Mouse (Mus musculus): ENCODE measurements at regions not wholly inside any gene's neighbourhood (a gene's known extent, or its start where the extent isn't known, plus 50 kb on each side); places are given as distances from the start of the nearest gene placed in this dataset.

- Histone ChIP-seq H3K4me2 (replicated peaks) (no peak overlapping the region), H3K36me3 (no peaks in the 10 kb centered on the region), H3K9me3 (no peaks in the 10 kb centered on the region), H3K27me3 (no peaks in the 10 kb centered on the region), H3K4me1 (no peaks in the 10 kb centered on the region), H3K4me3 (no peak overlapping the region), H3K27ac (replicated peaks) (no peak overlapping the region), H3K9ac (replicated peaks) (no peak overlapping the region)
- no peak for ATAC-seq (ENCODE audit: low FRiP score, low read depth)
- WGBS = 66% methylated on average over 5 of the region's 5 CpGs
These were observed 634.8 kb upstream of the N6amt1 start for GRCm38 (mm10) chr16:86718982-86719771.

- H3K4me3 ChIP-seq = no peak overlapping the region
- H3K9ac ChIP-seq (replicated peaks) = no peak overlapping the region
- H3K36me3 ChIP-seq = no peaks in the 10 kb centered on the region
- no peak overlapping the region for H3K4me2 ChIP-seq (replicated peaks)
- no peaks in the 10 kb centered on the region for H3K9me3 ChIP-seq
- ATAC-seq (ENCODE audit: low FRiP score, low read depth) = no peak
- H3K27ac ChIP-seq (replicated peaks) = no peak overlapping the region
- H3K4me1 ChIP-seq = no peaks in the 10 kb centered on the region
- H3K27me3 ChIP-seq = no peaks in the 10 kb centered on the region
- WGBS = 90% methylated on average over 7 of the region's 7 CpGs
These were observed 635.6 kb upstream of the N6amt1 start for GRCm38 (mm10) chr16:86718353-86718752.

- no peak for ATAC-seq (ENCODE audit: low FRiP score, low read depth)
- 86% methylated on average over 4 of the region's 4 CpGs for WGBS
- Histone ChIP-seq H3K36me3 (no peaks in the 10 kb centered on the region), H3K27ac (replicated peaks) (no peak overlapping the region), H3K4me3 (no peak overlapping the region), H3K9me3 (no peaks in the 10 kb centered on the region), H3K9ac (replicated peaks) (no peak overlapping the region), H3K4me1 (no peaks in the 10 kb centered on the region), H3K4me2 (replicated peaks) (no peak overlapping the region), H3K27me3 (no peaks in the 10 kb centered on the region)
These were observed 652.3 kb upstream of the N6amt1 start for GRCm38 (mm10) chr16:86701700-86702099.

- 52% methylated on average over 3 of the region's 3 CpGs for WGBS
- Histone ChIP-seq H3K27me3 (no peaks in the 10 kb centered on the region), H3K4me3 (no peak overlapping the region), H3K9ac (replicated peaks) (no peak overlapping the region), H3K9me3 (no peaks in the 10 kb centered on the region), H3K27ac (replicated peaks) (no peak overlapping the region), H3K36me3 (no peaks in the 10 kb centered on the region), H3K4me2 (replicated peaks) (no peak overlapping the region), H3K4me1 (no peaks in the 10 kb centered on the region)
- ATAC-seq (ENCODE audit: low FRiP score, low read depth) = no peak
These were observed 659.5 kb upstream of the N6amt1 start for GRCm38 (mm10) chr16:86694497-86694896.

GRCm38 (mm10) chr16:86659154-86659553, 694.8 kb upstream of the N6amt1 start:
- no peak overlapping the region for H3K4me3 ChIP-seq
- no peak overlapping the region for H3K4me2 ChIP-seq (replicated peaks)
- H3K36me3 ChIP-seq = no peaks in the 10 kb centered on the region
- ATAC-seq (ENCODE audit: low FRiP score, low read depth) = no peak
- WGBS = 61% methylated on average over 3 of the region's 3 CpGs
- no peaks in the 10 kb centered on the region for H3K4me1 ChIP-seq
- no peaks in the 10 kb centered on the region for H3K27me3 ChIP-seq
- no peak overlapping the region for H3K9ac ChIP-seq (replicated peaks)
- H3K9me3 ChIP-seq = no peaks in the 10 kb centered on the region
- no peak overlapping the region for H3K27ac ChIP-seq (replicated peaks)

- Histone ChIP-seq H3K36me3 (no peaks in the 10 kb centered on the region), H3K27me3 (no peaks in the 10 kb centered on the region), H3K4me1 (no peaks in the 10 kb centered on the region), H3K9me3 (no peaks in the 10 kb centered on the region), H3K27ac (replicated peaks) (no peak overlapping the region), H3K9ac (replicated peaks) (no peak overlapping the region), H3K4me2 (replicated peaks) (no peak overlapping the region), H3K4me3 (no peak overlapping the region)
- 87% methylated on average over 5 of the region's 5 CpGs for whole genome bisulfite sequencing
- no peak for ATAC-seq (ENCODE audit: low FRiP score, low read depth)
These were observed 706.7 kb upstream of the N6amt1 start for GRCm38 (mm10) chr16:86647316-86647715.

- ATAC-seq (ENCODE audit: low FRiP score, low read depth) = no peak
- Histone ChIP-seq H3K36me3 (no peaks in the 10 kb centered on the region), H3K4me1 (no peaks in the 10 kb centered on the region), H3K27me3 (no peaks in the 10 kb centered on the region), H3K4me2 (replicated peaks) (no peak overlapping the region), H3K27ac (replicated peaks) (no peak overlapping the region), H3K9ac (replicated peaks) (no peak overlapping the region), H3K4me3 (no peak overlapping the region), H3K9me3 (no peaks in the 10 kb centered on the region)
- WGBS = 79% methylated on average over 2 of the region's 2 CpGs
These were observed 707.2 kb upstream of the N6amt1 start for GRCm38 (mm10) chr16:86646753-86647152.

- H3K4me1 ChIP-seq = no peaks in the 10 kb centered on the region
- H3K27me3 ChIP-seq = no peaks in the 10 kb centered on the region
- 86% methylated on average over 1 of the region's 1 CpGs for WGBS
- no peak overlapping the region for H3K27ac ChIP-seq (replicated peaks)
- H3K9me3 ChIP-seq = no peaks in the 10 kb centered on the region
- H3K4me3 ChIP-seq = no peak overlapping the region
- no peak for ATAC-seq (ENCODE audit: low FRiP score, low read depth)
- no peak overlapping the region for H3K4me2 ChIP-seq (replicated peaks)
- H3K36me3 ChIP-seq = no peaks in the 10 kb centered on the region
- no peak overlapping the region for H3K9ac ChIP-seq (replicated peaks)
These were observed 708.5 kb upstream of the N6amt1 start for GRCm38 (mm10) chr16:86645436-86645835.

- no peak overlapping the region for H3K4me2 ChIP-seq (replicated peaks)
- H3K36me3 ChIP-seq = no peaks in the 10 kb centered on the region
- H3K27ac ChIP-seq (replicated peaks) = no peak overlapping the region
- WGBS = 64% methylated on average over 2 of the region's 2 CpGs
- H3K4me3 ChIP-seq = no peak overlapping the region
- no peak overlapping the region for H3K9ac ChIP-seq (replicated peaks)
- ATAC-seq (ENCODE audit: low FRiP score, low read depth) = peak; percentile 49
- no peaks in the 10 kb centered on the region for H3K9me3 ChIP-seq
- H3K4me1 ChIP-seq = no peaks in the 10 kb centered on the region
- no peaks in the 10 kb centered on the region for H3K27me3 ChIP-seq
These were observed 709.1 kb upstream of the N6amt1 start for GRCm38 (mm10) chr16:86644912-86645312.

GRCm38 (mm10) chr16:86604166-86604565, 702.5 kb upstream of the Adamts5 start:
- H3K9me3 ChIP-seq = no peaks in the 10 kb centered on the region
- no peak overlapping the region for H3K4me3 ChIP-seq
- no peak for ATAC-seq (ENCODE audit: low FRiP score, low read depth)
- no peaks in the 10 kb centered on the region for H3K4me1 ChIP-seq
- no peak overlapping the region for H3K9ac ChIP-seq (replicated peaks)
- no peaks in the 10 kb centered on the region for H3K36me3 ChIP-seq
- no peak overlapping the region for H3K27ac ChIP-seq (replicated peaks)
- H3K27me3 ChIP-seq = no peaks in the 10 kb centered on the region
- no peak overlapping the region for H3K4me2 ChIP-seq (replicated peaks)
- 81% methylated on average over 7 of the region's 7 CpGs for WGBS

- Histone ChIP-seq H3K27me3 (no peaks in the 10 kb centered on the region), H3K4me2 (replicated peaks) (no peak overlapping the region), H3K9ac (replicated peaks) (no peak overlapping the region), H3K4me1 (no peaks in the 10 kb centered on the region), H3K27ac (replicated peaks) (no peak overlapping the region), H3K36me3 (no peaks in the 10 kb centered on the region), H3K9me3 (no peaks in the 10 kb centered on the region), H3K4me3 (no peak overlapping the region)
- 86% methylated on average over 3 of the region's 3 CpGs for WGBS
- ATAC-seq (ENCODE audit: low FRiP score, low read depth) = no peak
These were observed 693.4 kb upstream of the Adamts5 start for GRCm38 (mm10) chr16:86594992-86595391.

GRCm38 (mm10) chr16:86586044-86586443, 684.4 kb upstream of the Adamts5 start:
- Histone ChIP-seq H3K27ac (replicated peaks) (no peak overlapping the region), H3K9me3 (no peaks in the 10 kb centered on the region), H3K4me3 (no peak overlapping the region), H3K36me3 (no peaks in the 10 kb centered on the region), H3K9ac (replicated peaks) (no peak overlapping the region), H3K4me2 (replicated peaks) (no peak overlapping the region), H3K4me1 (no peaks in the 10 kb centered on the region), H3K27me3 (no peaks in the 10 kb centered on the region)
- ATAC-seq (ENCODE audit: low FRiP score, low read depth) = no peak
- 95% methylated on average over 4 of the region's 4 CpGs for WGBS

GRCm38 (mm10) chr16:86578281-86578680, 676.7 kb upstream of the Adamts5 start:
- WGBS = 59% methylated on average over 5 of the region's 5 CpGs
- H3K4me2 ChIP-seq (replicated peaks) = no peak overlapping the region
- no peak overlapping the region for H3K9ac ChIP-seq (replicated peaks)
- H3K9me3 ChIP-seq = no peaks in the 10 kb centered on the region
- H3K4me3 ChIP-seq = no peak overlapping the region
- H3K27ac ChIP-seq (replicated peaks) = no peak overlapping the region
- H3K27me3 ChIP-seq = no peaks in the 10 kb centered on the region
- no peak for ATAC-seq (ENCODE audit: low FRiP score, low read depth)
- no peaks in the 10 kb centered on the region for H3K36me3 ChIP-seq
- no peaks in the 10 kb centered on the region for H3K4me1 ChIP-seq
